Mouse (Mus musculus) embryonic facial prominence, embryonic 15.5 days (tissue): Measurements from ENCODE around the gene Tbc1d17. TPM values are rescaled to one million over a fixed set of nuclear protein-coding genes. Genes with fewer than 3 reads are reported as not detected.

Source experiments
- ATAC-seq: fragments of 200-750 bp; cut with Nextera tagmentation; 2 replicates; pipeline ENCODE4 v1.8.0; 2017; ENCODE audit warnings: low read depth, moderate TSS enrichment; ENCODE audit not compliant: insufficient number of reproducible peaks, low FRiP score, low TSS enrichment
- H3K27ac ChIP-seq: fragments of 300-500 bp; sonication (generic); replicated peaks from 2 replicates; pipeline ENCODE4 v1.5.1; 2015; ENCODE audit warnings: mild to moderate bottlenecking, inconsistent platforms
- H3K27me3 ChIP-seq: fragments of 300-500 bp; sonication (generic); 2 replicates; pipeline ENCODE4 v1.6.1; 2015; ENCODE audit warnings: inconsistent platforms
- H3K36me3 ChIP-seq: fragments of 300-500 bp; sonication (generic); 2 replicates; pipeline ENCODE4 v1.6.1; 2015; ENCODE audit warnings: mild to moderate bottlenecking, inconsistent platforms
- H3K4me1 ChIP-seq: fragments of 300-500 bp; sonication (generic); 2 replicates; pipeline ENCODE4 v1.6.1; 2015; ENCODE audit warnings: inconsistent platforms
- H3K4me2 ChIP-seq: fragments of 300-500 bp; sonication (generic); replicated peaks from 2 replicates; pipeline ENCODE4 v1.6.1; 2015; ENCODE audit warnings: mild to moderate bottlenecking, inconsistent platforms
- H3K4me3 ChIP-seq: fragments of 300-500 bp; sonication (generic); replicated peaks from 2 replicates; pipeline ENCODE4 v1.5.1; 2015; ENCODE audit warnings: mild to moderate bottlenecking, inconsistent platforms
- H3K9ac ChIP-seq: fragments of 300-500 bp; sonication (generic); 2 replicates; pipeline ENCODE4 v1.6.1; 2015; ENCODE audit warnings: inconsistent platforms
- H3K9me3 ChIP-seq: fragments of 300-500 bp; sonication (generic); replicated peaks from 2 replicates; pipeline ENCODE4 v1.6.1; 2016; ENCODE audit warnings: inconsistent platforms
- WGBS: fragments of 180-500 bp; shearing (Covaris S2); methylation state at CpG from one replicate; pipeline ENCODE4 v1.1.7; 2015; 5-methylcytosine and 5-hydroxymethylcytosine counted together
- polyA plus RNA-seq: library from polyadenylated mRNA; unstranded; fragments of >200 nt; fragmentation: Nextera tagmentation; extraction: Ambion mirVana; gene quantifications from 2 replicates; pipeline ENCODE4 v1.2.1, GENCODE M21; 2015

The Tbc1d17 gene
- polyA plus RNA-seq, 1 experiment from 2014 or later, result 89.3 TPM

DNA sequence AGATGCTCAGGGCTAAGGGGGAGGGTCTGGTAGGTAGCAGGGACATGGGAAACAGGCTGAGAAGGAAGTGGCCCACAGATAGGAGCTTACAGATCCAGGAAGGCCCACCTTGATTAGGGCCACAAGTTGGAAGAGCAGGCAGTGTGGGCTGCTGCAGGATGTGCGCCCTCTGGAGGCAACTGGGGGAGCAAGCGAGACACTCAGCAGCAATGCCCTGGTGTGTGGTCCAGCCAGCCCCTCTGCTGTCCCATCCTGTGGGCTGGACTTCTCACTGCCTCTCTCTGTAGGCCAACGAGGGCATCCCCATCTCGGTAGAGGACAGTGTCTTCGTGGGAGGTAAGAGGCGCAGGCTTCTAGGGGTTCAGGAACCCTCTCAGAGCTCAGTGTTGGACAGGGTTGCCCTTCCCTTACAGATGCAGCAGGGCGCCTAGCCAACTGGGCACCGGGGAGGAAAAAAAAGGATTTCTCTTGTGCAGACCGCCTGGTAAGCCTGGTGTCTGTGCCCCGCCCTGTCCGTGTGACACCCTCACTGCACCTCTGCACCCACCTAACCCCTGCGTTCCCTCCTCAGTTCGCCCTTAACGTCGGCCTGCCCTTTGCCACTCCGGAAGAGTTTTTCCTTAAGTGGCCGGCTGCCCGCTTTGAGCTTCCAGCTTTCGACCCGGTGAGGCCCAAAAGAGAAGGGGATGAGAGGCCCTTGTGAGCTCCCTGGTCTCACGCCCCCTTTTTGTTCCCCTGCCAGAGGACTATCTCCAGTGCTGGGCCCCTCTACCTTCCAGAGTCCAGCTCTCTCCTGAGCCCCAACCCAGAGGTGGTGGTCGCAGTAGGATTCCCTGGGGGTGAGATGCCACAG, 11.9 kb upstream of the Tbc1d17 start:
- no peak for ATAC-seq
- H3K4me2 ChIP-seq, result no peak overlapping the region
- H3K4me1 ChIP-seq, result peaks cover 68% of the 10 kb centered on the region
- peaks cover 52% of the 10 kb centered on the region for H3K36me3 ChIP-seq
- no peaks in the 10 kb centered on the region for H3K27me3 ChIP-seq
- H3K9me3 ChIP-seq, result no peaks in the 10 kb centered on the region
- H3K9ac ChIP-seq, result no peak overlapping the region
- WGBS, result 57% methylated on average over 22 of the region's 22 CpGs
- H3K4me3 ChIP-seq, result no peak overlapping the region
- peak overlapping the region; percentile 58 for H3K27ac ChIP-seq

DNA sequence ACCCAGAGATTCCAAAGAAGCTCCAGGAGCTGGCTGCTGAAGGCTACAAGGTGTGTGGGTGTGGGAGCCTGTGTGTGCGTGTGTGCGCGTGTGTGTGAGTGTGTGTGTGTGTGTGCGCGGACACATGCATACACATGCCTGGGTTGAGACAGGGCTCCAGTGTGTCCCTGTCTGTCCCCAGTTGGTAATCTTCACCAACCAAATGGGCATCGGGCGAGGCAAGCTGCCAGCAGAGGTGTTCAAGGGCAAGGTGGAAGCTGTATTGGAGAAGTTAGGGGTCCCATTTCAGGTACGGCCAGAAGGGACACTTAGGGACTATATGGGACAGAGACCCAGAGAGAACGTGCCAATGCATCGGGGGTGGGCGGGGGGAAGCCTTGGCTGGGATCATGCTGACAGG, 11.0 kb upstream of the Tbc1d17 start:
- Histone ChIP-seq H3K27me3 (no peaks in the 10 kb centered on the region), H3K36me3 (peaks cover 43% of the 10 kb centered on the region), H3K9me3 (no peaks in the 10 kb centered on the region), H3K4me1 (peaks cover 68% of the 10 kb centered on the region), H3K4me3 (no peak overlapping the region), H3K27ac (no peak overlapping the region), H3K4me2 (no peak overlapping the region), H3K9ac (no peak overlapping the region)
- no peak for ATAC-seq
- 89% methylated on average over 11 of the region's 11 CpGs for WGBS

DNA sequence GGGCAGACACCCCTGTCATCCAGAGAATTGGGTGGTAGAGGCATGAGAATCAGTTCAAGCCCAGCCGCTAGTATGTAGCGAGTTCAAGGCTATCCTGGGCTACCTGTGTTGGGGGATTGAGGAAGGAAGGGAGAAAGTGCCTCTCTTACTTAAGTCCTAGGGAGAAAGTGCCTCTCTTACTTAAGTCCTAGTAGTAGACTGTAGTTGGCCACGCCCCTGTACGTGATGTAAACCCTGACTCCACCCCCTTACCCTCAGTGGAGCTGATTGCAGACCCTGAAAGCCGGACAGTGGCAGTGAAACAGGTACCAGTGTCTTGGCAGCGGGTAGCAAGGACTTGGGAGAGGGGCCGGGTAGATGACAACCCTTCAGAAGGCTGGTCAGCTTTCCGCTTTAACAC, 9.0 kb upstream of the Tbc1d17 start:
- Histone ChIP-seq H3K36me3 (peaks cover 26% of the 10 kb centered on the region), H3K4me2 (peak overlapping the region; percentile 93), H3K27ac (peak overlapping the region; percentile 92; the same call in 1 of the 2 replicates), H3K9ac (peak overlapping the region; percentile 76), H3K4me1 (peaks cover 68% of the 10 kb centered on the region), H3K4me3 (peak overlapping the region; percentile 72), H3K9me3 (no peaks in the 10 kb centered on the region), H3K27me3 (no peaks in the 10 kb centered on the region)
- 26% methylated on average over 8 of the region's 8 CpGs for WGBS
- ATAC-seq, result no peak

DNA sequence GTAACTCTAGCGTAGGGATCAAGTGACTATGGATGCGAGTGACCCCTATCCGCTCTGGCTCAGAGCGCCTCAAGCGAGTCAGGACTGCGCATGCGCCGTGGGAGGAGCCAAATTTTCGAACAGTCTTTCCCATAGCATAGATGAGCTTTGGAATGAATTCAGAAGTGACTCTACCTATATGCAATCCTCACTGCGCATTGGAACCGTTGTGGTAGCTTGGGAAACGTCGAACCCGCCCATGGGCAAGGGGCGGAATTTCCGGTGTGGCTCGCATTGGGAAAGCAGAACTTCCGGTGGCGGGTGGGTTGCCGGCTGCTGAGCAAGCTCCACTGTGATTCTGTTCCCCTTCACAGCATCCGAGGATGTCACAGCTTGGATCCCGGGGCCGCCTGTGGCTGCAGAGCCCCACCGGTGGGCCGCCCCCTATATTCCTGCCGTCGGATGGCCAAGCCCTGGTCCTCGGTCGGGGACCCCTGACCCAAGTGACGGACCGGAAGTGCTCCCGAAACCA, 8.2 kb upstream of the Tbc1d17 start, which contains the start of gene Pnkp:
TSS of gene Pnkp (plus strand) at position 98 of the 511 bp plus-strand sequence.
- under 1% methylated on average over 32 of the region's 32 CpGs for WGBS
- H3K27ac ChIP-seq, result peak within 1 kb of the TSS; percentile 92
- no peaks in the 10 kb centered on the region for H3K9me3 ChIP-seq
- peak within 1 kb of the TSS; percentile 72 for H3K4me3 ChIP-seq
- peaks cover 21% of the 10 kb centered on the region for H3K36me3 ChIP-seq
- H3K9ac ChIP-seq, result peak within 1 kb of the TSS; percentile 76
- peak within 1 kb of the TSS; percentile 93 for H3K4me2 ChIP-seq
- H3K4me1 ChIP-seq, result peaks cover 76% of the 10 kb centered on the region
- ATAC-seq, result peak; percentile 61
- no peaks in the 10 kb centered on the region for H3K27me3 ChIP-seq

DNA sequence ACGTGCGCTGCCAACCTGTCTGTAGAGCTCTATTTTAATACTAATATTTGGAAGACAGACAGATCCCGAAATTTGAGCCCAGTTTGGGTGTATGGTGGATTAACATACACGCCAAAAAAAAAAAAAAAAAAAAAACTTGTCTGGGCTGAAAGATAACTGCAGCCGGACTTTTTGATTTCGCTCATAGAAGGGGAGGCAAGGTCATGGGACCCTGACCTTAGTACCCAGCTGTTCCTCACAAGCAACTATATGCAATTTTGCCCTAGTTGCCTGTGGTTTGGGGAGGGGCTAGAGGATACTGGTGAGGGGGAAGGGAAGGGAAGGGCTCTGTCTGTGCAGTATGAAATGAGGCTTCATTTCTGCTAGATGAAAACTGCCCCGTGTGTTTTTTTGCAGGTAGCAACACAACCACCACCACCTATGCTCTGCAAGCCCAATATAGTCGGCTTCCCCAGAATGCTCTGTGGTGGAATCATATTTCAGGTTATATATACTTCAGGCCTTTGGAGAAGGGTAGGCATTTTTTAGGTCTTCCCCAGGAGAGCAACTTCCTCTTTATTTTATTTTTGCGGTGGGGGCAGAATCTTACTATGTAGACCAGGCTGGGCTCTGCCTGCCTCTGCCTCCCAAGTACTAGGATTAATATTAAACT, 7.5 kb upstream of the Tbc1d17 start:
- Histone ChIP-seq H3K27ac (peak overlapping the region; percentile 92), H3K4me3 (peak overlapping the region; percentile 72), H3K4me1 (peaks cover 78% of the 10 kb centered on the region), H3K27me3 (no peaks in the 10 kb centered on the region), H3K36me3 (peaks cover 14% of the 10 kb centered on the region), H3K4me2 (peak overlapping the region; percentile 93), H3K9ac (no peak overlapping the region), H3K9me3 (no peaks in the 10 kb centered on the region)
- WGBS, result 60% methylated on average over 9 of the region's 9 CpGs
- no peak for ATAC-seq

DNA sequence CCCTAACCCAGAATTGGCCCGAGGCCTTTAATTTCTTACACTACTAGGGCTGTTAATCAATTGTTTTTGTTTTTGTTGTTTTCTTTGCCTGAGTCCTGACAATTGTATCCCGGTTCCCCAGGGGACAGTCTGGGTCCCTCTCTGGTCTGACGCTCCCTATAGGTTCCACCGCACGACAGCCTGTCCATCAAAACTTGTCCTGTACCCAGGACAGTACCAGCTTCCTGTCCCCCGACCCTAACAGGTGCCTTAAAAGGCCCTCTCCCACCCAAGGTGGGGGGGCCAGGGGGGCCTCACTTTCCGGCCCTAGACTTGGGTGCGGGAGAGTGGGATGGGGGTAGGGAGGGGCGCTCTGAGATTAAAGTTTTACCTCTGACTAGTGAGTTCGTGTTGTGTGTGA, 6.2 kb upstream of the Tbc1d17 start:
- peak overlapping the region; percentile 95 for H3K27ac ChIP-seq
- peak overlapping the region; percentile 49 for H3K4me3 ChIP-seq
- H3K4me2 ChIP-seq, result peak overlapping the region; percentile 91
- peak overlapping the region; percentile 50; the same call in 1 of the 2 replicates for H3K9ac ChIP-seq
- peaks cover 13% of the 10 kb centered on the region for H3K36me3 ChIP-seq
- H3K9me3 ChIP-seq, result no peaks in the 10 kb centered on the region
- no peaks in the 10 kb centered on the region for H3K27me3 ChIP-seq
- ATAC-seq, result no peak
- H3K4me1 ChIP-seq, result peaks cover 78% of the 10 kb centered on the region
- 37% methylated on average over 10 of the region's 10 CpGs for WGBS

DNA sequence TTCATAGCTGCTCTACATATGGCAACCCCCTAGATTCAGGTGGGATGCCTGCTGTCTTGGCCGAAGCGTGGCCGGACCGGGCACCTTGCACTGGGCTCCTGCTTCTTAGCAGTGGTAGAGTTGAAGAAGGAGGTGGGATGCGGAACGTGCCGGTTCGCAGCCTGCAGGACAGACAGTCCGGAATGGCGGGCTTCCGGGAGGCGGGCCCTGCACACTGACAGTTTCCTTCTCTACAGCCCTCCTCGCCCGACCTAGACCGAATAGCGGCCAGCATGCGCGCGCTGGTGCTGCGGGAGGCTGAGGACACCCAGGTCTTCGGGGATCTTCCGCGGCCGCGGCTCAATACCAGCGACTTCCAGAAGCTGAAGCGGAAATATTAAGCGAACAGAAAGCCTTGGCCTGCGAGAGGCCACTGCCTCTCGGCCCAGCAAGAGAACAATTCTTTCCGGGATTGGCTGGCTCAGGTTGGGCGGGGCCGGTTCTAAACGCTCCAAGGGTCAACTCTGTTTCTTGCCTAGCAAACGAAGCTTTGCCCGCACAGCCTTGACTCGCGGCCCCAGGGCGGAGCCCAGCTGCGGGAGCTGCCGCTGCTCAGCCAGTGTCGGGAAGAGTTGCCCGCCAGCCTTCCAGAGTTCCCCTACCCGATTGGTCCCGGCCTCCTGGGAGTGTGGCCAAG, 5.6 kb upstream of the Tbc1d17 start:
- 3% methylated on average over 45 of the region's 45 CpGs for WGBS
- H3K4me1 ChIP-seq, result peaks cover 75% of the 10 kb centered on the region
- peak; percentile 45 for ATAC-seq

DNA sequence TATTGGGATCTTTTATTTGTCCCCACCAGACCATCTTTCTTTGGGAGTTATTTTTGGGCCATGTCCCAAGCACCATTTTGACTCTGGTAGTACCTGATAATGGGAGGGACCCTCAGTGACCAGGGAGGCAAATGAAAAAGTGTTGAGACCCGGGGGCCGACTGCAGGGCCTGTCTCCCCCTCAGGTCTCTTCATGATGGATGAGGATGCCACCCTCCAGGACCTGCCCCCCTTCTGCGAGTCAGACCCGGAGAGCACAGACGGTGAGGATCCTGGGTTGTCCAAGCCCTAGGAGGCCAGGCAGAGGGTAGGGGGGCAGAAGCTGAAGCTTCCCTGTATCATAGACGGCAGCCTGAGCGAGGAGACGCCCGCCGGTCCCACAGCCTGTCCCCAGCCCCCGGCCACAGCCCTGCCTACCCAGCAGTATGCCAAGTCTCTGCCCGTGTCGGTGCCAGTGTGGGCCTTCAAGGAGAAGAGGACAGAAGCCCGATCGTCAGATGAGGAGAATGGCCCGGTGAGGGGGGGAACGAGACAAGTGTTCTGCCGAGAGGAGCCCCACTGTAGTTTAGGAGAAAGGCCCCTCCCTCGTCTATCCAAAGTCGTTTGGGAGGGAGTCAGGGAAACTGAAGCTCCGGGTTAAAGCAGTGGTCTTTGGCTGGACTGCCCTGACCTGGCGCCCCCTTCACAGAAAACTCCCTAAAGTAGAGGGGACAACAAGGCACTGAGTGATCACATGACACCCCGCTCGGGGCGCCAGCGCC, 4.9 kb upstream of the Tbc1d17 start:
- 28% methylated on average over 26 of the region's 26 CpGs for WGBS
- no peaks in the 10 kb centered on the region for H3K27me3 ChIP-seq
- H3K9ac ChIP-seq, result peak overlapping the region; percentile 50
- ATAC-seq, result no peak
- H3K36me3 ChIP-seq, result peaks cover 6% of the 10 kb centered on the region; the same call in 1 of the 2 replicates
- no peaks in the 10 kb centered on the region for H3K9me3 ChIP-seq
- H3K27ac ChIP-seq, result peak overlapping the region; percentile 95
- H3K4me2 ChIP-seq, result peak overlapping the region; percentile 91
- peaks cover 75% of the 10 kb centered on the region for H3K4me1 ChIP-seq
- H3K4me3 ChIP-seq, result peak overlapping the region; percentile 49

More for the DNA sequence above, 5.6 kb upstream of the Tbc1d17 start:
- Histone ChIP-seq H3K36me3 (peaks cover 8% of the 10 kb centered on the region), H3K9me3 (no peaks in the 10 kb centered on the region), H3K4me3 (peak overlapping the region; percentile 49), H3K27ac (peak overlapping the region; percentile 95), H3K4me2 (peak overlapping the region; percentile 91), H3K27me3 (no peaks in the 10 kb centered on the region), H3K9ac (peak overlapping the region; percentile 50)

DNA sequence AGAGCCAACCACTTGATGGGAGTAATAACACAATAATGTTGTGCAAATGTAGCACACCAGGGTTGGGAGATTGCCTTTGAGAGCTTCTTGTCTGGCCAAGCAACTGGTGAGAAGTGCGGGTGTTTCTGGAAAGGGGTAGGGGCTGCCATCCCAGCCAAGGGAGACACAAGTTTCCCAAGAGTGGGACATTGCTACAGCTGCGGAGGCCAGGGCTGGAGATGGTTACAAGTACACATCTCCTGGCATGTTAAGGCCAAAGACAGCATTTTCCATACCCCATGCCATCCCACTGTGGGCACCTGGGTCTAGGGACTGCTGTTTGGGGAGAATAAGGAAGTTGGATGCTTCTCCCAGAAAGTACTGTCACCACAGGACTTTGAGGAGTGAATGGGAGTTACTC, 4.2 kb upstream of the Tbc1d17 start:
- Histone ChIP-seq H3K36me3 (peaks cover 6% of the 10 kb centered on the region; the same call in 1 of the 2 replicates), H3K9me3 (no peaks in the 10 kb centered on the region), H3K4me3 (no peak overlapping the region), H3K27me3 (no peaks in the 10 kb centered on the region), H3K9ac (no peak overlapping the region), H3K27ac (no peak overlapping the region), H3K4me1 (peaks cover 69% of the 10 kb centered on the region), H3K4me2 (no peak overlapping the region)
- WGBS, result 89% methylated on average over 2 of the region's 2 CpGs
- ATAC-seq, result no peak

DNA sequence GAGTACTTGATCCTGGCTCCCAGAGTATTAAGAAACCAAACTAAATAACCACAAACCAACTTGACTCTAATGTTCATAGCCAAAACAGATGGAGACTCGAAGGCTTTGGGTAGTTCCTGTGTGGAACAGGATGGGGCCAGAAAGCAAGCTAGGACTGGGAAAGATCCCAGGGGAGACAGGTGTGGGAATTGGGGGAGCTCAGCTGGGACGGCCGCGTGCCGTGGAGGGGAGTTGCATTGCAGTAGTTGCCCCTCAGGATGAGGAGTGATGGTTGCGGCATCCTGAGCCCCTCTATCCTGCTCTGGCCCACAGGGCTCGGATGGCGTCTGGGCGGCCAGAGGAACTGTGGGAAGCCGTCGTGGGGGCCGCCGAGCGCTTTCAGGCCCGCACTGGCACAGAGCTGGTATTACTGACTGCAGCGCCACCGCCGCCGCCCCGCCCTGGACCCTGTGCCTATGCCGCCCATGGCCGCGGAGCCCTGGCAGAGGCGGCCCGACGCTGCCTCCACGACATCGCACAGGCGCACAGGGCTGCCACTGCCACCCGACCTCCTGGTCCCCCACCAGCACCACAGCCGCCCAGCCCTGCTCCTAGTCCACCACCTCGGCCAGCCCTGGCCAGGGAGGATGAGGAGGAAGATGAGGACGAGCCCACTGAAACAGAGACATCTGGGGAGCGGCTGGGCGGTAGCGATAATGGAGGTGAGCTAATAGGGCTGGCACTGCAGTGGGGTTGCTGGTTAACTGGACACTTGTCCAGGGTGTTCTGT, 3.6 kb upstream of the Tbc1d17 start:
- no peak overlapping the region for H3K27ac ChIP-seq
- H3K4me2 ChIP-seq, result no peak overlapping the region
- no peaks in the 10 kb centered on the region for H3K27me3 ChIP-seq
- H3K4me1 ChIP-seq, result peaks cover 69% of the 10 kb centered on the region
- 88% methylated on average over 36 of the region's 36 CpGs for WGBS
- peaks cover 6% of the 10 kb centered on the region; the same call in 1 of the 2 replicates for H3K36me3 ChIP-seq
- H3K9ac ChIP-seq, result no peak overlapping the region
- H3K9me3 ChIP-seq, result no peaks in the 10 kb centered on the region
- H3K4me3 ChIP-seq, result no peak overlapping the region
- ATAC-seq, result no peak
